Comparison of ENCODE assay signal across 7 mouse cellular contexts in the genomic region with DNA sequence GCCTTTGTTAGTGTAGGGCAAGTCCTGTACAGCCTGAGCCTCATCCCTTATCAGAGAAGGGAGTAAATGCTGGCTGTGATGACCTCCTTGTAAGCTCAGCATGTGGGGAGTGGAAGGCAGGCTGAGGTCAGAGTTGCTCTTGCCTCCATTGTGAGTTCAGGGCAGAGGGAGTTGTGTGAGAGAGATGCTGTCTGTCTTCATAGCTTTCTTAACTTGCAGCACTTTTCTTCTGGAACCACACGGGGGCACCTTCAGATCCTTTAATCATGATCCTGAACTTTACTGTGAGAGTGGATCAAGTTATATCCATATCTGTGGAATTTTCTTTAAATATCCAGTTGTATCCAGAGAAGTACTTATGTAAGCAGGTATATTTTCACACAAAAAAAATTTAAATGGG. TPM values are rescaled to one million over a fixed set of nuclear protein-coding genes. Genes with fewer than 3 reads are reported as not detected.
DNase-seq lines count a peak whose midpoint lies in the region; ATAC-seq and TF ChIP-seq lines count a peak whose summit lies in the region.

No protein-coding gene starts in this region.

- 0 out of 2 replicates have a peak, but pooled peaks have one; percentile 24 for ATAC-seq in heart, postnatal 0 days (ENCODE audit: insufficient read depth, low read depth)
- no peak for ATAC-seq in heart, embryonic 12.5 days (ENCODE audit: insufficient number of reproducible peaks, low FRiP score)
- ATAC-seq in stomach, postnatal 0 days (ENCODE audit: low FRiP score, low TSS enrichment) = no peak
- no peak for ATAC-seq in midbrain, embryonic 16.5 days

- DNase-seq in heart, postnatal 0 days (ENCODE audit: low spot score) = no peak
- peak; percentile 58 to 62 for DNase-seq in right cerebral cortex, adult 2 months (ENCODE audit: low spot score in 2 of 2)
- DNase-seq in right cerebral cortex, postnatal 25 days = no peak
- DNase-seq in embryo, embryonic 10.5 days (ENCODE audit: low spot score) = peak; percentile 52
- peak; percentile 34 for DNase-seq in stomach, postnatal 0 days (ENCODE audit: low spot score)

- no peak overlapping the region for H3K4me3 ChIP-seq in heart, postnatal 0 days (ENCODE audit: low read depth, low read length)
- no peak overlapping the region for H3K4me3 ChIP-seq in heart, embryonic 12.5 days
- H3K4me3 ChIP-seq in stomach, postnatal 0 days (ENCODE audit: low read depth, low read length) = no peak overlapping the region
- no peak overlapping the region for H3K4me3 ChIP-seq in midbrain, embryonic 16.5 days (ENCODE audit: low read depth, low read length)

- no peak overlapping the region for H3K4me2 ChIP-seq in heart, postnatal 0 days (ENCODE audit: low read depth, low read length)
- no peak overlapping the region for H3K4me2 ChIP-seq in heart, embryonic 12.5 days
- no peak overlapping the region for H3K4me2 ChIP-seq in stomach, postnatal 0 days (replicated peaks; ENCODE audit: low read depth)
- H3K4me2 ChIP-seq in midbrain, embryonic 16.5 days (ENCODE audit: low read length) = no peak overlapping the region

- no peak overlapping the region for H3K9ac ChIP-seq in heart, postnatal 0 days (replicated peaks; ENCODE audit: low read depth, low read length)
- H3K9ac ChIP-seq in heart, embryonic 12.5 days = no peak overlapping the region
- no peak overlapping the region for H3K9ac ChIP-seq in stomach, postnatal 0 days (ENCODE audit: low read length)
- H3K9ac ChIP-seq in midbrain, embryonic 16.5 days (ENCODE audit: low read depth, low read length) = no peak overlapping the region

- H3K9me3 ChIP-seq in heart, postnatal 0 days (replicated peaks; ENCODE audit: control insufficient read depth, low read length) = no peaks in the 10 kb centered on the region
- no peaks in the 10 kb centered on the region for H3K9me3 ChIP-seq in heart, embryonic 12.5 days (replicated peaks)
- H3K9me3 ChIP-seq in stomach, postnatal 0 days (ENCODE audit: control insufficient read depth, low read length) = no peaks in the 10 kb centered on the region
- H3K9me3 ChIP-seq in midbrain, embryonic 16.5 days (replicated peaks; ENCODE audit: control insufficient read depth, low read length, poor library complexity, severe bottlenecking) = no peaks in the 10 kb centered on the region

- no peaks in the 10 kb centered on the region for H3K27me3 ChIP-seq in heart, postnatal 0 days (ENCODE audit: control insufficient read depth, insufficient read depth, low read length)
- no peaks in the 10 kb centered on the region for H3K27me3 ChIP-seq in heart, embryonic 12.5 days (replicated peaks)
- no peaks in the 10 kb centered on the region for H3K27me3 ChIP-seq in stomach, postnatal 0 days (ENCODE audit: control insufficient read depth, insufficient read depth, low read length)
- H3K27me3 ChIP-seq in midbrain, embryonic 16.5 days (ENCODE audit: control insufficient read depth, insufficient read depth, low read depth, low read length) = no peaks in the 10 kb centered on the region

- WGBS in heart, postnatal 0 days = 7% methylated on average over 1 of the region's 1 CpGs
- WGBS in heart, embryonic 12.5 days = 27% methylated on average over 1 of the region's 1 CpGs
- WGBS in stomach, postnatal 0 days = 27% methylated on average over 1 of the region's 1 CpGs
- WGBS in midbrain, embryonic 16.5 days = 33% methylated on average over 1 of the region's 1 CpGs

- peaks cover 29% of the 10 kb centered on the region for H3K36me3 ChIP-seq in heart, postnatal 0 days (replicated peaks; ENCODE audit: control insufficient read depth, insufficient read depth, low read length)
- peaks cover 33% of the 10 kb centered on the region for H3K36me3 ChIP-seq in heart, embryonic 12.5 days
- H3K36me3 ChIP-seq in stomach, postnatal 0 days (ENCODE audit: control insufficient read depth, insufficient read depth, low read length) = peaks cover 4% of the 10 kb centered on the region; the same call in 1 of the 2 replicates
- H3K36me3 ChIP-seq in midbrain, embryonic 16.5 days (ENCODE audit: control insufficient read depth, insufficient read depth, low read length) = peaks cover 7% of the 10 kb centered on the region

- no peak for TF ChIP-seq EP300 in heart, postnatal 0 days (IDR thresholded peaks at IDR 0.05; ENCODE audit: low read depth)
- no peak for TF ChIP-seq EP300 in stomach, postnatal 0 days (optimal IDR thresholded peaks at IDR 0.05)

- TF ChIP-seq CTCF in heart, postnatal 0 days (IDR thresholded peaks at IDR 0.05; ENCODE audit: low read depth) = peak; percentile 51
- peak; percentile 77 for TF ChIP-seq CTCF in stomach, postnatal 0 days (IDR thresholded peaks at IDR 0.05; ENCODE audit: low read depth)

- no peaks in the 10 kb centered on the region for H3K4me1 ChIP-seq in heart, postnatal 0 days (ENCODE audit: control insufficient read depth, insufficient read depth)
- no peaks in the 10 kb centered on the region for H3K4me1 ChIP-seq in heart, embryonic 12.5 days (replicated peaks)
- no peaks in the 10 kb centered on the region for H3K4me1 ChIP-seq in stomach, postnatal 0 days (replicated peaks; ENCODE audit: control insufficient read depth, insufficient read depth)
- no peaks in the 10 kb centered on the region for H3K4me1 ChIP-seq in midbrain, embryonic 16.5 days (ENCODE audit: control insufficient read depth, insufficient read depth, low read length)

- no peak overlapping the region for H3K27ac ChIP-seq in heart, postnatal 0 days (ENCODE audit: low read depth)
- no peak overlapping the region for H3K27ac ChIP-seq in heart, embryonic 12.5 days (ENCODE audit: poor library complexity, severe bottlenecking)
- no peak overlapping the region for H3K27ac ChIP-seq in stomach, postnatal 0 days (replicated peaks)
- no peak overlapping the region for H3K27ac ChIP-seq in midbrain, embryonic 16.5 days (ENCODE audit: low read length)

RNA-seq across cellular contexts. Expression of gene Mnt, which starts 9.3 kb away (rescaled TPM):
- 9.0 TPM in 2 replicates for total RNA-seq in heart, postnatal 0 days (2014; rRNA removed; ENCODE audit: low replicate concordance)
- polyA plus RNA-seq in heart, postnatal 0 days (2015; fragmentation: Nextera tagmentation; extraction: Ambion mirVana) = 1.8 and 2.3 TPM in 2 replicates
- polyA plus RNA-seq in heart, embryonic 12.5 days (2016; fragmentation: Nextera tagmentation; extraction: Ambion mirVana) = 4.0 and 4.8 TPM in 2 replicates
- 2.5 and 2.6 TPM in 2 replicates for polyA plus RNA-seq in stomach, postnatal 0 days (2015; fragmentation: Nextera tagmentation; extraction: Ambion mirVana)
- 7.6 and 8.6 TPM in 2 replicates for polyA plus RNA-seq in midbrain, embryonic 16.5 days (2015; fragmentation: Nextera tagmentation; extraction: Ambion mirVana)

RNA-seq across cellular contexts. Expression of gene Mettl16, which starts 50.8 kb away (rescaled TPM):
- total RNA-seq in heart, postnatal 0 days (2014; rRNA removed; ENCODE audit: low replicate concordance) = 3.6 and 5.2 TPM in 2 replicates
- 12.7 and 16.2 TPM in 2 replicates for polyA plus RNA-seq in heart, postnatal 0 days (2015; fragmentation: Nextera tagmentation; extraction: Ambion mirVana)
- 34.6 and 37.0 TPM in 2 replicates for polyA plus RNA-seq in heart, embryonic 12.5 days (2016; fragmentation: Nextera tagmentation; extraction: Ambion mirVana)
- polyA plus RNA-seq in stomach, postnatal 0 days (2015; fragmentation: Nextera tagmentation; extraction: Ambion mirVana) = 13.4 and 13.9 TPM in 2 replicates
- 53.2 and 60.0 TPM in 2 replicates for polyA plus RNA-seq in midbrain, embryonic 16.5 days (2015; fragmentation: Nextera tagmentation; extraction: Ambion mirVana)

Comparison
In these comparisons a context has a peak if more than half of its experiments do, and no peak if none do; other contexts are left out.
1. DNase-seq: peak in right cerebral cortex, adult 2 months (2 of 2), embryo, embryonic 10.5 days (single experiment) and stomach, postnatal 0 days (single experiment); none in heart, postnatal 0 days (single experiment) and right cerebral cortex, postnatal 25 days (single experiment).